Mouse (Mus musculus): ENCODE results near the gene Sstr4.

The Sstr4 gene

DNA sequence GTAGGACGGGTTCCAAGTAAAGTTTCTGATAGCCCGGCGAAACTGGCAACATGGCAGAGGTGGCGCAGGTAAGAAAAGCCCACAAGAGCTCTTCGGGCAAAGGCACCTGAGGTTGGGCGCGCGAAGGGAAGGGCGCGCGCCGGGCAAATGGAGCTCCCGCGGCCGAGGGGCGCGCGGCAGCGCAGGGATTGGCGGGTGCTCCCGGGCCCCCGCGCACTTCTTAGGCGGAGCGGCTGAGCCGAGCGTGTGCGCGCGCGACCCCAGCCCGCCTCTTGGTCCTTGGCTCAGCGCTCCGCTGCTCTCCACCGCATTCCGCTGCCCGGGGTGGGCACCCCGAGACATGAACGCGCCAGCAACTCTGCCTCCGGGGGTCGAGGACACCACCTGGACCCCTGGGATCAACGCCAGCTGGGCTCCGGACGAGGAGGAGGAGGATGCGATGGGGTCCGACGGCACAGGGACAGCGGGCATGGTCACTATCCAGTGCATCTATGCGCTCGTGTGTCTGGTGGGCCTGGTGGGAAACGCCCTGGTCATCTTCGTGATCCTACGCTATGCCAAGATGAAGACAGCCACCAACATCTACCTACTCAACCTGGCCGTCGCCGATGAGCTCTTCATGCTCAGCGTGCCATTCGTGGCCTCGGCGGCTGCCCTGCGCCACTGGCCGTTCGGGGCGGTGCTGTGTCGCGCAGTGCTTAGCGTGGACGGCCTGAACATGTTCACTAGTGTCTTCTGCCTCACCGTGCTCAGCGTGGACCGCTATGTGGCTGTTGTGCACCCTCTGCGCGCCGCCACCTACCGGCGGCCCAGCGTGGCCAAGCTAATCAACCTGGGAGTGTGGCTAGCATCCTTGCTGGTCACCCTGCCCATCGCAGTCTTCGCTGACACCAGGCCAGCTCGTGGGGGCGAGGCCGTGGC is at the start of gene Sstr4:
TSS of gene Sstr4 (plus strand) at position 214 of the 921 bp plus-strand sequence.
- DNase-seq (ENCODE audit: low read depth, low spot score) = no peak

DNA sequence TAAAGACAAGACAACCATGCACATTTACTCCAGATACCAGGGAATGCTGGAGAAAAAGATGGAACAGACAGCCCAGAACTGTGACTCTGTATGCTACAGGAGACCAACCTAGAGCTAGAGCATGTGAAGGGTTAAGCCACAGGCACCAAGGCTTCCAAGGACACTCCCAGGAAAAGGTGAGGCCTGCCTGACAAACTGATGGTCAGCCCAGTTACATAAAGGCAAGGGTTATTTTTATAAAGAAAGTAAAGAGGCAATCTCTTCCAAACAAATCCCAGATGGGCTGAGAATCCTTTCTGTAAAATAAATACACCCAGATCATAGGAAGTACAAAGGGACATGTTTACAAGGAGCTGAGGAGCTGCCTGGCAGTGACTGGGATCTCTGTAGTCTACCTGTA is 49.8 kb upstream of the Sstr4 start:
- DNase-seq (ENCODE audit: low read depth, low spot score) = no peak

DNA sequence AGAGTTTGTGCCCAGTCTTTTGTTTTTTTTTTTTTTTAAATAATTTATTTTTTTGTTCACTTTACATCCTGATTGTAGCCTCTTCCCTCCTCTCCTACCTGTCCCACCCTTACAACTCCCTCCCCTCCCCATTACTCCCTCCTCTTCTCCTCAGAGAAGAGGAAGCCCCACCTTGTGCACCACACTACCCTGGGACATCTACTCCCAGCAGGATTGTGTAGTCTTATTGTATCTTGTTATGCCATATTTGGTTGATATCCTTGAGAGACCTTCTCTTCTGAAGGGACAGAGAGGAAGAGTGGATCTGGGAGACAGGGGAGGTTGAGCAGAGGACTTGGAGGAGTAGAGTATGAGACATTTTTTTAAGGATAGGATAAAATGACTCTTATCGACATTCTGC is 48.2 kb upstream of the Sstr4 start:
- DNase-seq (ENCODE audit: low read depth, low spot score) = no peak

DNA sequence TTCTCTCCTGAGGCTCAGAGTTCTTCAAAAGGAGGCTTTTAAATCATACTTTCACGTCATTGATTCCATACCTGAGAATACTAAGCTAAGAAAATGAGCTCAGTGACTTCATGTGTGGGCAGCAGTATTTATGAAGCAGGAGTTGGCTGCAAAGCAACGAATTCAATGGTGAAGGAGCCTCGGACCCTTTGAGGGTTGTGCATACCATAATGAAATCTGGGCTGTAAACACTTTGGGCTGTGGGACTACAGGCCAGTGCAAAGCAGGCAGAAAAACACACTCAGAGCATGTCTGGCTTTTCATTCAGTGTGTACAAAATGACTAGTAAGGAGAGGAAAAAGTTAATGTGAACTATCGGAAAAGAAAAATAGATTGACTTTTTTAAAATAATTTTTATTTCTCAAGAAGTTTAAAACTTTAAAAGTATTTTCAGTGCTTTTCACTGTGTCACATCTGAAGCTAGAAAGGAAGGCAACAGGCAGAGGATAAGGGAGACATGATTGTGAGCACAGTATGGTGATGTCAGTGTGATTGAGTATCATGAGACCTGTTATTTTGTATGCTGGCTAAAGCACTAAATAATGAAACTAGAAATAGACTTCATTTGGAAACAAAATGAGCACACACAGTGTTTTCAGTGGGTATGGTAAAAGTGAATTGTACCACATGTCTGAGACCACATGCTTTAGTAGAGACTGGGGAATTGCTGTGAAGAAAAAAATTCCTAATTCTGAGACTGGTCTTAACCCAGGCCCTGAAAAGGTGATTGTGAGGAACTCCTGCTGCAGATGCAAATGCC is 45.4 kb upstream of the Sstr4 start:
- DNase-seq (ENCODE audit: low read depth, low spot score) = no peak

DNA sequence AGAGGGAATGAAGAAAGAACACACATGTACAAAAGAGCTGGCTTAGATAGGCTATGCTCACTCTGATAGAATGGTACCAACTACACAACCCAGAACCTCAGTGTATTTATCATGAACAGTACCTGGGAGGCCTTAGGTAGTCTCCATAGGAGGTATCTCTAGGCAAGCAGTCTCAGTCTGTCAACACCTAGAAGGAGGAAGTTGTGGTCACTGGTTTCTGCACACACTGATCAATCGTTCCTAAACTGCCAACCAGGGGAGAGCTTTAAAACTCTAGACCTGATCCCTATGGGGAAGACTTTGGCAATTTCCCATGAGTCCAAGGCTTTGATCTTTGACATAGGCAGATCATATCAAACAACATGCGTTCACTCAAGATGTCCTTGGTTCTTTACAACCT is 44.7 kb upstream of the Sstr4 start:
- no peak for DNase-seq (ENCODE audit: low read depth, low spot score)

DNA sequence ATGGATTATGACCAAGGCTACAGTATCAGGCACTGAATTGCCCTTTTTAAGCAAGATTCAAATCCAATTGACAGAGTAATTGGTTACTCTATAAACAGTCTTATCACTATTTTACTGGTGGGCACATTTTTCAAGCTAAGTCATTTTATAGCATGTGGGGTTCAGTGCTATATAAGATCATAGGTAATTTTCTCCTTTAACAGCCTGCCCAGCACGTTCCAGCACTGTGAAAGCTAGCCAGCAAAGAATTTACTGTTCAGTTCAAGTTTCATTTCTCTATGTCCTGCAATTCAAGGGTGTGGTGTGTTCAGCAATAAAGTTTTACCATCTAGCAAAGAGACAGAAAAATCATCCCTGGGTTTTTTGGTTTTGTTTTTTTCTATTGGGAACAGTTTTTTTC is 42.5 kb upstream of the Sstr4 start:
- DNase-seq (ENCODE audit: low read depth, low spot score) = no peak

DNA sequence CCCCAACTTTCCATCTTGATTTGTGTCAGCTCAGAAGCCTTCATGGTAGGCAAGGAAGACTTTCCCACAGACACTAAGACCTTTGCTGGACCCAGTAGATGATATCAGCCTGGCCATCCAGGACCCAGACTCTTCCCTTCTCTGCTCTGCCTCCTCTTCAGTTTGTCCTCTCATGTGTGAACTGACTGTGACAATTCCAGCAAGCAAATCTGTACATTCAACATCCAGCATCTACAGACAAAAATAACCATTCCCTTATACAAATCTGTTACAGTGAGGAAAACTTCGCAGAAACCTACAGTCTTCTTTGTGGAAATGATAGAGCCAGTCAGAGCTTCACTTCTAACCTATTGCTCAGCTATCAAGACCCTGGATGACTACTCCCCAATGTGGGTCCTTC is 38.0 kb upstream of the Sstr4 start:
- DNase-seq (ENCODE audit: low read depth, low spot score) = no peak

DNA sequence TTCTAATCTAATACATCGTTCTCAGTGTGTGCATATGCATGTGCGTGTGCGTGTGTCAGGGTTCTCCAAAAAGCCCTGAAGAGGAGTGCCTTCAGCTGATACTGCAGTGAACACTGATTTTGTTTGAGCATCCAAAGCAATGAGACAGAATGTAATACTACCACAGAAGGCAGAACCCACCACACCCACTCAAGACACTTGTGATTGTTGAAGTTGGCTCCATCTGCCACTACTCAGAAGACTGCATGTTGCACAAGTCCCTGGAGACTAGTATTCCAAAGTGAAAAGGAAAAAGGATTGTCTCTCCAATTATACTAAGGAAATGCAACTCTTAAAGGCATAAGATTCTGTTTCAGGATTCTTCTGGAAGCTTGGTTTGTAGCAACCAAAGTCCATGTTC is 30.6 kb upstream of the Sstr4 start:
- DNase-seq (ENCODE audit: low read depth, low spot score) = no peak

DNA sequence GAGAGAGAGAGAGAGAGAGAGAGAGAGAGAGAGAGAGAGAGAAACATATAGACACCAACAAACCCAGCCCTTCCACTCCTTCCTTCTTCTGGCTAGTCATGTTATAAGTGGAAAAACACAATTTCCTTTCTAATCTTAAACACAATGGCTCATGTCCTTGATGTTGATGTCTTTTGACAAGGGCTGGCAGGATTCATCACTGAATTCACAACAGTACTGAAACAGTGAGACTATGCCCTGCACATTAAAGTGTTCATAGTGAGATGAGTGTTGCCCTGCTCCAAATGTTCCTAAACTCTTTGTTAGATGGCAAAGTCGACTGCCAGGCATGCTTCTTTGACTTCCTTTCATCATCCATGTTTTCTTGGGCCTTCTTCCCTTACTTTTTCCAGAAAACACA is 29.9 kb upstream of the Sstr4 start:
- no peak for DNase-seq (ENCODE audit: low read depth, low spot score)

DNA sequence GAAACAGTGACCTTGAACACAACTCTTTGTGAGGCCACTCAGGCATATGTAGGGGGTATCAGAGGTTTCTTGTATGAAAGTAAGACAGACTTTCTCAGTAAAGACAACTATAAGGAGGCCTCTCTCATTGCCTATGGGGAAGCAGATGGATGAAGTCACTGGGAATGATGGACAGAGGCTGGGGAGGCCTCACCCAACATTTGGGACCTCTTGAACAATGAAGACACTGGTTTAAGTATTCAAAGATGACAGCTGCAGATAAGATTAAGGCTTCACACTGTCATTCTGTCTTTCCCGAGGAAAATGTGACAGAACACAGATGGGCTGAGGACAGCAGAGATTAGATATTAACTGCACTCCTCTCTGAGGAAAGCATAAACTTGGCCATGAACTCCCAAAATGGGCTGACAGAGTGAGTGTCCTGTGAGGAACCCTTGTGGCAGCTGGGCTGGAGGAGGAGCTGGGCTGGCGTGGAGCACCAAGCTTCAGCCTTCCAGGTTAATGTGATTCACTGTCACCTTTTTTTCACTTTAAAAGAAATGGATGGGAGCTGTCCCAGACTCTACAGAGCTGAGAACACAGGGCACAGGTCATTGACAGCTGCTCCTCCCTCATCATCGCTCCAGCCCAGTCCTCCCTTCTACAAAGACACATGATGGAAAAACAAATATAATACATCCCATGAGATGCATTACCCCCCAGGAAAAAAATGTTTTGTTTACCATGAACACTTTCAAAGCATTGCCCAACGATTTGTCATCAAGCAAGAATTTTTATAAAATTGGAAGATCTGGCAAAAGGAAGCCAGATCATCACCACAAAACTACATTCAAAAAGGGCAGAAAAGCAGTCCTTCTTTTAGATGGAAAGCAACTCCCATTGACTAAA is 23.2 kb upstream of the Sstr4 start:
- no peak for DNase-seq (ENCODE audit: low read depth, low spot score)

DNA sequence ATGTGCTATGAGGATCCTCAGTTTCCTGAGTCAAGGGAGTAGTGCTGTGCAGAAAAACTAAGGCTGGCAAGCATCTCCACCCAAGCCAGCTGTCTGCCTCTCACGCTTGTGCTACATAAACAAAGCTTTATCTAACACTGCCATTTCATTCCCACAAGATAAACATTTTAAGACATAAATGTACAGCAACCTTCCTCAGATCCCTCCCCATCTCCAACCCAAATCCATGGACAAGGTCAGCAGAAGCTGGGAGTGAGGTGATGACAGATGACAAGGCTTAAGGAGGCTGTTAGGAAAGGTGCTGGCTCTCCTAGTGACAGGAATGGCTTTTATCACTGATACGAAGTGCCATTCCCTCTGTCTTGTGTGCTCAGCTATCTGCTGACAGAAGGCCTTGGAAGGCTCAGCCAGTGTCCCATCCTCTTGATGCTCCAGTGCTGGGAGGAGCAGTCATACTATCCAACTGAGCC is 21.5 kb upstream of the Sstr4 start:
- DNase-seq (ENCODE audit: low read depth, low spot score) = no peak

DNA sequence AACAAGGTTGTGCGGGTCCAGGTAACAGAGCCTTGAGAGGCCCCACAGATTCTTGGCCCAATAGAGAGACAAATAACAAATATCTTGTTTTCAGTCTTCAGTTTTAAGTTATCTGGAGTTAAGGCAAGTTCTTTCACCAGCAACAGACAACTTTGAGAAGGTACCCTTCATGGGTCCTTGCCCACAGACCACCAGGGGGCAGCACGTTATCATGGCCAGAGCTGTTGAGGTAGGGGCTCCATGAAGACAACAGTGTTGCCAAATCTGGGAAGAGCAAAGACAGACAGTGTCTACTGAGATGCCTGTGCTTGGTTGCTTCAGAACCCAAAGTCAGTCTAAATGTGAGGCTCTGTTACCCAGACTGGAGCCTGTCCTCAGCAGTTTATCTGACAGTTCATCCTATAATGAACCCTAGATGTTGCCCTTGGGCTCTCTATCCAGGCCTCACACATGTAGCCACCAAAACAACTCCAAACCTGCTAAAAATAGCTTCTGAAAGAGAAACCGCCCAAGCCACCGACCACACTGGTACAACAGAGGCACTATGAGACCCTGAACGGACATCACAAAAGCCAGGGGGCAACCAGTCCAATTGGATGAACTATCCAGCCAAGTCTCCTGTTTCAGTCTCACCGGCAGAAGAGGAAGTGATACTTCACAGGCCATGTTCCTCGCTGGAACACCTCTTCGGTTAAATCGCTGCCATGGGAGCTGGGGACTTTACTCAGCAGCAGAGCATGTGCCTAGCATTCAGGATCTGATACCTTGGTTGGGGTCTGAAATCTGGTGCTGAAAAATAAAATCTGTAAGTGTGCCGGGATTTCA is 19.6 kb upstream of the Sstr4 start:
- DNase-seq (ENCODE audit: low read depth, low spot score) = no peak

DNA sequence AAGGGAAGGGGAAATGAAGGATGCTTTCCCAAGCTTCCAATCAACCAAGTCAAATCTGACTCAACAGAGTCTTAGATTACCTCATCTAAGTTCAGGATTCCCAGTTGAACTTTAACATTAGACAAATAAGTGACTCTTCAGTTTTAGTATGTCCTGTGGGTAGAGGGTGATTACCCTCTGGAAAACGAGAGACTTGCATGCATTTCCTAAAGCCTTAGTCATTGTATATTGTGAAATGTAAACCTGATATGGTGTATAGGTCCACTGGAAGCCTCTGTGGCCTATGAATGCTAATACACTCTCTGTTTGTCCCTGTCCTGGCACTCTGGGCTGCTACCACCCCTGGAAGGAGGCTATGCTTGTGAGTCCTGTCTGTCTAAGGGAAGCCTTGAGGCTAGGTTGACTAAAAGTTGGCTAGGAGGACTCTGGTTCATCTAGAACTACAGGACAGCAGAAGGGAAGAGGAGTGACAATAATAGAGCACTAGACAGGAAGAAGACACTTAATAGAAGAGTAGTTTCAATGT is 16.3 kb upstream of the Sstr4 start:
- no peak for DNase-seq (ENCODE audit: low read depth, low spot score)

DNA sequence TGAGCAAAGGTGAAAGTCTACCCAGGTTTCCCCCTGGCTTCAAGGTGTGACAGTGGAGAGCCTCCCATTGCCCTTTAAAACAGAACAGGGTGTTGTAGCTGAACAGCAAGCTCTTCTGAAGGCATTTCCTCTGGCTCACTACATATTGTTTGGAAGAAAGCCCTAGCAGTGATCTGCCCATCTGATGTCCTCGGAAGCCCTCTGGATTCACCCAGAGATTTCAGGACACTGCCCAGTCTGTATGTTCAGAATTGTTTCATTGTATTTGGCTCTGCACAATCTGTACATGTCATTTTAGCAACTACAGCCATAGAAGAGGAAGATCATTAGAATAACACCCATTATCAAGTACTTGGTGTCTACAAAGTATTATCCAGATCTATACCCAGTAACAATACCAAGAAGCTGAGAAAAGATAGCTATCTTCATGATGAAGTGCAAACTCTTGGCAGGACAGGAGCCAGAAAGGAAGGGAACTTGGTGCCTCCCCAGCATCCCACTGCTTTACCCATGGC is 15.2 kb upstream of the Sstr4 start:
- no peak for DNase-seq (ENCODE audit: low read depth, low spot score)

DNA sequence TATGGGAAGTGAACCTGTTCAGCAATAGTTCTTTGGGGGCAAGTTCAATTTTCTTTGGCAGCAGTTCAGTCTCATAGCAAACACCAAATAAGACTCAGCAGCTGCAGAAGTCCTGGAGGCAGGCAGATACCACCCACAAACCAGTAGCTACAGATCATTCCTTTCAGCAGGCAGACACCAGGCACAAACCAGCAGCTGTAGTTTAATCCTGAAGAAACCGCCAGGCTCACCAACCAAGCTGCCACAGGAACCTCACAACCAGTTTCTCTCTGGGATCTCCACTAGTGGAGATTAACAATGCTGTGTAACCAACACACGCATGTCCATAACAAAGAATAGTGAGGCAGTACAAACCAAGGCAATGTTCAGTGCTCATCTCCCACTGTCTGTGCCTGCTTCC is 14.1 kb upstream of the Sstr4 start:
- DNase-seq (ENCODE audit: low read depth, low spot score) = no peak

DNA sequence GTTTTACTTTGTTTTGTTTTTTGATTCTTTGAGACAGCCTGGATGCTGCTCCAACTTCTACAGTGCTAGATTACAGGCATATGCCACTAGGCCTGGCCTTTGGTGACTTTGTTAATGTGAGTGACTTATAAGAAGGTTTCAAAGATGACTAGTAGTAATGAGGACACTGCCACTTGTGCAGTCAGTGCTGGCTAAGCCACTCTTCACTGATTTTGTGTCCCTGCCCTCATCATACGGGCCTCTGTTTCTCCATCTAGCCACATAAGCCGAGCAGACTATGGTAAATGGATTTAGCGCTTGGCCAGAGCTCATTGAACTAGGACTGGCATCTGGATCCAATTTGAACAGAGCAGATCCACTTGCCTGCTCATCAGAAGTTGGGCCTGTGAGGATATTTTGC is 8.7 kb upstream of the Sstr4 start:
- DNase-seq (ENCODE audit: low read depth, low spot score) = no peak

DNA sequence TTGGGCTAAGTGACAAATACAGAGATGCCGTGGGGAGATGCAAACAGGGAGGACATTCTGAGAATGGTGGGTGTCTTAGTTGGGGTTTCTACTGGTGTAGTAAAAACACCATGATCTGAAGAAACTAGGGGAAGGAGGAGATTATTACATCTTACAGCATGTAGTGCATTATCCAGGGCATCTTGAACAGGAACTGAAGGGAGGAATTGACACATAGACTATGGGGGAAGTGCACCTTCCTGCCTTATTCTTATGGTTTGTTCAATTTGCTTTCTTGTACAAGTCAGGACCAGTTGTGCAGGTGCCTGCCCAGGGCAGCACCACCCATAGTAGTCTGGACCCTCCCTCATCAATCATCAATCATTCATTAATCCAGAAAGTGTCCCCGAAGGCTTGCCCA is 8.2 kb upstream of the Sstr4 start:
- DNase-seq (ENCODE audit: low read depth, low spot score) = no peak

DNA sequence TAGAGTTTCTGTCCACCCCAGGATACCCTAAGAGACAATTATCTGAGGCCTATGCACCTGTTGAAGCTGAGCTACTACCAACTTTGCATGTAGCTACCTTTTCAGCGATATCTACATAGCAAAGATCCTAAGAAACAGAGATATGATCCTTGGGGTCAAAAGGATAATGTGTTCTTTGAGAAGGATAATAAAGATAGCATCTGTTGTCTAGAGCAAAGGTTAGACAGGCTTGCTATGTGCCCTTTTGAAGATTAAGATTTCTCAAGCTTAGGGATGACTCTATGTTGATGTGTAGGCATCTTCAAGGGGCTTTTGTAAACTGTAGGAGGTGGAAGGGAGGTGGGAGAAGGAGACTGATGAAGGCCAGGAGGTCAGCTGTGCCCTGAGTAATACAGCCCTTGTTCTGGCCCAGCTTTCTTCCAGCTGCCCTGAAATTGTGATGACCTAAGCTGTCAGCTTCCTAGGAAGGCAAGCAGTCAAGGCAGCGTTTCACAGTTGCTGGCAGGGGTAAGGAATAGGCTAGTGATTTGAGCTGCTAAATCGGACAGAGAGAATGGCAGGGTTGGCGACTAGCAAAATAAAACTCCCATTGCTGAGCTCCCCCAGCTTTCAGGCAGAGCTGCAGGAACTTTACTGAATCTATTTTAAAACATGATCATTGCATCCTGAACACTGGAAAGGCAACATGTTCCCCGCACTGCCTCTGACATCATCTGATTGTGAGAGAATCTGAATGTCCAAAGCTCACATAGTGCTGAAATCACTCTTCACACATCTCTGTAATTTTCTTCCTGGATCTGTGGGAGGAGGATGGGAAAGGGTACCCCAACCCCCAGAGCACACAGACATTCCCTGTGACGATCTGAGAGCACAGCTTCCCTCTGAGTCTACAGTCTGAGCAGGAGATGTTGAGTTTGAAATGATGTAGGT is 7.2 kb upstream of the Sstr4 start:
- DNase-seq (ENCODE audit: low read depth, low spot score) = no peak

DNA sequence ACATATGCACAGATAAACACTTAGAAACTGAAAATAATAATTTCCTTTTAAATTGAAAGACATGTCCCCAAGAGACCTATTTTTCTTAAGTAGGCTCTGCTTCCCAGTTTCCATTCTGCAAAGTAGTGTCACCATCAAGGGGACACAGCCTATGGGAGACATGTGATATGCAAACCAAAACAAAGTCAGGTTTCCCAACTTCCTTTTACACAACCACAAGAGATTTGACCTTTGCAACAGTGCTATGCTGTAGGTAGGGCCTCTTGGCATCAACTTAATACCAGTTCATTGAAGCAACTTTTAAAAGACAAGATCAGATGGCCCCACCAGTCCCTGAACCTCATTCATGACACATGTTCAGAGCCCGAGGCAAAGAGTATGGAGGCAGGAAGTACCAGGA is 2.0 kb upstream of the Sstr4 start:
- no peak for DNase-seq (ENCODE audit: low read depth, low spot score)
